Mouse (Mus musculus) E14TG2a.4 (cell line): ENCODE data around the gene Snrnp48.

Experiments used
- H3K27me3 ChIP-seq: 2 replicates; pipeline ENCODE4 v1.6.1; 2014; ENCODE audit warnings: low read length, control low read depth; ENCODE audit not compliant: insufficient read depth
- H3K36me3 ChIP-seq: 2 replicates; pipeline ENCODE4 v1.6.1; 2014; ENCODE audit warnings: low read length, control low read depth; ENCODE audit not compliant: insufficient read depth
- H3K4me1 ChIP-seq: replicated peaks from 2 replicates; pipeline ENCODE4 v1.6.1; 2014; ENCODE audit warnings: low read depth, low read length, control low read depth
- H3K4me3 ChIP-seq: replicated peaks from 2 replicates; pipeline ENCODE4 v1.5.1; 2014; ENCODE audit warnings: mild to moderate bottlenecking, low read length
- H3K9me3 ChIP-seq: 2 replicates; pipeline ENCODE4 v1.6.1; 2014; ENCODE audit warnings: low read length, control low read depth
- CTCF ChIP-seq: conservative IDR thresholded peaks from 2 replicates; pipeline ENCODE4 v1.5.1; 2014; ENCODE audit warnings: low read length
- NANOG ChIP-seq: IDR thresholded peaks from 2 replicates; pipeline ENCODE4 v1.6.1; 2014; ENCODE audit warnings: borderline replicate concordance, low read length, mixed read lengths
- POU5F1 ChIP-seq: IDR thresholded peaks from 2 replicates; pipeline ENCODE4 v1.6.1; 2014; ENCODE audit warnings: low read length, borderline replicate concordance

The Snrnp48 gene

DNA sequence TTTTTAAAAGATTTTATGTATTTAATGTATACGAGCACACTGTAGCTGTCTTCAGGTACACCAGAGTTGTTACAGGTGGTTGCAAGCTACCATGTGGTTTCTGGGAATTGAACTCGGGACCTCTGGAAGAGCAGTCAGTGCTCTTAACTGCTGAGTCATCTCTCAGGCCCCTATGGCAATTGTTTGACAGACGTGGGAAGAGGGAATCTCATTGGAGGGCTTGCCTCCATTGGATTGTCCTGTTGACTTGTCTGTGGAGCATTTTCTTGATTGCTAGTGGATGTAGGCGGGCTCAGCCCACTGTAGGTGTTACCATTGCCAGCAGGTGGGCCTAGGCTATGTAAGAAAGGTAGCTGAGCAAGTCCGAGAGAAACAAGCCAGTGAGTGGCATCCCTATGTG lies 29.9 kb downstream of the Snrnp48 start:
- Histone ChIP-seq H3K36me3 (no peaks in the 10 kb centered on the region), H3K4me3 (no peak overlapping the region), H3K9me3 (no peaks in the 10 kb centered on the region), H3K4me1 (peaks cover 18% of the 10 kb centered on the region), H3K27me3 (no peaks in the 10 kb centered on the region)
- TF ChIP-seq NANOG = no peak
- no peak for TF ChIP-seq CTCF

DNA sequence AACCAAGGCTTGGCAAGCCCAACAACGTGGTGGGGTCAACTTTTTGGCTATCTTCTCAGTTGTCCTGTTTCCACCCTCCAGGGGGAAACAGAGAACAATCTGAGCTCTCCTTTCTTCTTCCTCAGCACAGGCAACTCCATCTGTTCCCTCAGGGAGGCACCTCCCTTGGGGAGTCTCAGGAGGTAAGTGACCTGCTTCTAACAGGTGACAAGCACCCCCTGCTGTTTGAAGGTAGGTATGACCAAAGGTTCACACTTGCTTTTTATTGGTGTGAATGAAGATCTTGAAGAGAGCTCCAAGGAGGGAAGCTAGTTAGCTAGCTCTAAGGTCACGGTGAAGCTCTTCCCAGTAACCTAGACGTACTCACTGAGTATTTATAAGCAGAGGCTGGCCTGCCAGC lies 30.6 kb downstream of the Snrnp48 start:
- H3K4me1 ChIP-seq = peaks cover 18% of the 10 kb centered on the region
- no peak overlapping the region for H3K4me3 ChIP-seq
- no peak for TF ChIP-seq POU5F1
- TF ChIP-seq NANOG = no peak
- no peak for TF ChIP-seq CTCF
- no peaks in the 10 kb centered on the region for H3K36me3 ChIP-seq
- no peaks in the 10 kb centered on the region for H3K9me3 ChIP-seq
- H3K27me3 ChIP-seq = no peaks in the 10 kb centered on the region

DNA sequence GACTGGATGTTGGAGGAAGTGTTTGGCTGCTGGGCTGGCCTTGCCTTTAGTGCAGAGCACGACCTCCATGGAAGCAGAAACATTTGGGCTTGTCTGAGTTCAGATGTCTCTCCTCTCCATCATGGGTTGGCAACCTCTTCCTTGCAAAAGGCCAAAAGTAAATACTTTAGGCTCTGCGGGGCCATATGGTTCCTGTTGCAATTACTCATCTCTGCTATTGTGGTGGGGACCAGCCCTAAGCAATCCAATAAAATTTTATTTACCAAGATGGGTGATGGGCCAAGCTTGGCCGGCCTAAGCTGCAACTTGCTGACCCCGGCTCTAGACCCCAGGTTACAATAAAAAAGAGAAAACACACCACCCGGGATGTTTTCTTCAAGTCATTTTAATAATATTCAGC lies 43.4 kb downstream of the Snrnp48 start:
- no peaks in the 10 kb centered on the region for H3K9me3 ChIP-seq
- H3K36me3 ChIP-seq = no peaks in the 10 kb centered on the region
- H3K4me1 ChIP-seq = no peaks in the 10 kb centered on the region
- no peak overlapping the region for H3K4me3 ChIP-seq
- no peaks in the 10 kb centered on the region for H3K27me3 ChIP-seq
- TF ChIP-seq POU5F1 (no peak), NANOG (no peak), CTCF (no peak)

DNA sequence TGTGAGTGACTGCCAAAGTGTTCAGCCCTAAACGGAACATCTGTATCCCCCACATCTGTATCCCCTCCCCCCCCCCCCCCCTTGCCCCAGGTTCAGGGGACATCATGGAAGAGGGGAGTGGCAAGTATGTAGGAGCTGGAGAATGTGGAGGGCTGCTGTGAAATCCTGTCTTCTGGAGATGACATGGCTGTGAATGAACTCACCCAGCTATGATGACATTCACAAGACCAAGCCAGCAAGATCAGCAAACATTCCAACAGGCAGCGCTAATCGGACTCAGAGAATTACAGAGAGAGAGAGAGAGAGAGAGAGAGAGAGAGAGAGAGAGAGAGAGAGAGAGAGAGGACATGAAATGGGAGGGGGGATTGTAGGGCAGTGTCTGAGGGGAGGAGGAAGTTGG lies 46.5 kb downstream of the Snrnp48 start:
- no peaks in the 10 kb centered on the region for H3K27me3 ChIP-seq
- no peaks in the 10 kb centered on the region for H3K36me3 ChIP-seq
- H3K4me3 ChIP-seq = no peak overlapping the region
- TF ChIP-seq CTCF (no peak), NANOG (no peak), POU5F1 (no peak)
- H3K9me3 ChIP-seq = no peaks in the 10 kb centered on the region
- no peaks in the 10 kb centered on the region for H3K4me1 ChIP-seq

DNA sequence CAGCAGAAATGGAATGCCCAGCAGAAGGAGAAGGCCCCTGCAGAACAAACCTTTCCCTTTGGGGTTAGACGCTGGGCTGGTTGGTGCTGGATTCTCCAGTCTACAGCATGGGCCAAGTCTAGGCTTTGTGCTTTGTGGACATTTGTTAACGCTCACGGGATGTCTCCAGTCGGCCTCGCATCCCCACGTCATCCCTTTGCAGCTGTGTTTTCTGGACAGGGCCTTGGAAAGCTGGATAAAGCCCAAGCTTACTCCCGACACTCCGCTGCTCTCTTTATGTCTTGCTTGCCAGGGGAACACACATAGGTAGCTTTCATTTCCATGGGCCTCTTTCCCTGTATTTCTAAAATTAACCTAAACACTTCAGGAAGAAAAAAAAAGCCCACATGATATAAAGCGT lies 49.0 kb downstream of the Snrnp48 start:
- no peak for TF ChIP-seq CTCF
- no peak for TF ChIP-seq POU5F1
- no peak for TF ChIP-seq NANOG
- H3K4me1 ChIP-seq = no peaks in the 10 kb centered on the region

DNA sequence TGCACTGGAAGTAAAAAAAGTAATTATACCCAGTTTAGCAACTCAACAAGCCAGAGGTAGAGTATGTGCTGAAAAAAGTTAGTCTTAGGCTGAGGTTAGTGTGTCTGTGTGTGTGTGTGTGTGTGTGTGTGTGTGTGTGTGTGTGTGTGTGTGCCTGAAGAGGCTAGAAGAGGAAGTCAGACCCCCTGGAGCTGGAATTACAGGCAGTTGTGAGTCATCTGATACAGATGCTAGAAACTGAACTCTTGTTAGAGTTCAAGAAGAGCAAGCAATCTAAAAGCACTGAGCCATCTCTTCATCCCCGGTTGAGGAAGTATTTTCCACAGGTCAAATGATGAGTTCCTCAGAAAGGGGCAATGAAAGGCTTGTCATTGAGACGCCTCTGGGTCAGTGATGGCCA lies 54.2 kb downstream of the Snrnp48 start:
- Histone ChIP-seq H3K27me3 (no peaks in the 10 kb centered on the region), H3K4me3 (no peak overlapping the region), H3K9me3 (no peaks in the 10 kb centered on the region), H3K36me3 (no peaks in the 10 kb centered on the region), H3K4me1 (no peaks in the 10 kb centered on the region)
- TF ChIP-seq CTCF (no peak), NANOG (no peak), POU5F1 (no peak)

More for the DNA sequence above, 49.0 kb downstream of the Snrnp48 start:
- Histone ChIP-seq H3K4me3 (no peak overlapping the region), H3K9me3 (no peaks in the 10 kb centered on the region), H3K36me3 (no peaks in the 10 kb centered on the region), H3K27me3 (no peaks in the 10 kb centered on the region)

DNA sequence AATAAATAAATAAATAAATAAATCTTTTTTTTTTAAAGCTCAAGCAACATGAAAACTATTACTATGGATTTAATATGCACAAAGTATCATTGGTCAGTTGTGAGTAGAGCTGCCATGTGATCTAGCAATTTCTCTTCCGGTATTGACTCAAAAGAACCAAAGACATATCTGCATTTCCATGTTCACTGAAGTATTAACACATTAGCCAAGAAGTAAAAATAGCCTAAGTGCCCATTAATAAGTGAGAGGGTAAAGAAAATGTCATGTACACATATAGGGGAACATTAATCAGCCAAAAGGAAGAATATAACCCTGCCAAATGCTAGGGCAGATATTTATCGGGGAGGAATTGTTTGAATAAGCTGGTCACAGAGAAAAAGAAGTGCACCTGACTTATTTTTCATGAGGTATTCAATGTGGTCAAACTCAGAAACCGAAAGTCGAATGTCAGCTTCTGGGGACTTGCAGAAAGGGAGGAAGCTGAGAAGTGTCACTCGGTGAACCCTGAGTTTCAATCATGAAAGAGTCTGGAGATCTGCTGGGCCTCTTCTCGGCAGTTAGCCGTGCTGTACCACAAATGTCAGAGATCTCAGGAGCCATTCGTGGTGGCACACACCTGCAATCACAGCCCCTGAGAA lies 64.4 kb downstream of the Snrnp48 start:
- Histone ChIP-seq H3K4me1 (peaks cover 6% of the 10 kb centered on the region; the same call in 1 of the 2 replicates), H3K27me3 (no peaks in the 10 kb centered on the region), H3K36me3 (no peaks in the 10 kb centered on the region), H3K9me3 (no peaks in the 10 kb centered on the region), H3K4me3 (no peak overlapping the region)
- TF ChIP-seq CTCF (no peak), POU5F1 (no peak)

DNA sequence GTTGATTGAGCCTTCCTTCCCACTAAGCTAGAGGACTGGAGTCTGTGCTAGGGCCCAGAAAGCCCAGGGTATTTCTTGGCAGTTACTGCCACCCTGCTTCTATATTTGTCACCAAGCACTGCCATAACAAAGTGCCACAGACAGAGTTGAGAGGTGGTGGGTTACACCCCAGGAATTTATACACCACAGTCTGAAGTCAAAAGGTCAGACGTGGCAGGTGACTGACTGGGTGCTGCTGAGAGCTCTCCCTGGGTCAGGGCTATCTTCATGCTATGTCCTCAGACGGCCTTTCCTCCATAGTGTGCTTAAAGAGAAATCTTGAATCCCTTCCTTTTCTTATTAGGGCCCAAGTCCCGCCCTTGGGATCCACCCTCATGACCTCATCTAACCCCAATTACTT lies 67.9 kb downstream of the Snrnp48 start:
- H3K9me3 ChIP-seq = no peaks in the 10 kb centered on the region
- no peak overlapping the region for H3K4me3 ChIP-seq
- no peaks in the 10 kb centered on the region; the same call in 1 of the 2 replicates for H3K27me3 ChIP-seq
- peaks cover 2% of the 10 kb centered on the region; the same call in 1 of the 2 replicates for H3K4me1 ChIP-seq
- TF ChIP-seq CTCF (no peak), NANOG (no peak), POU5F1 (no peak)
- no peaks in the 10 kb centered on the region for H3K36me3 ChIP-seq
